Mouse (Mus musculus): ENCODE data around the gene Pold1. TPM values are rescaled to one million over a fixed set of nuclear protein-coding genes. Genes with fewer than 3 reads are reported as not detected.

Pold1 gene
- total and polyA plus RNA-seq, 2 experiments: 2.4 to 6.5 TPM

- 3% methylated on average over 32 of the region's 32 CpGs for WGBS
- Histone ChIP-seq H3K79me2 (ENCODE audit: control insufficient read depth, insufficient read depth, low read length) (no peaks in the 10 kb centered on the region), H3K9ac (ENCODE audit: low read depth, low read length) (peak overlapping the region; percentile 82), H3K4me1 (ENCODE audit: control insufficient read depth, insufficient read depth, low read length) (peaks cover 4% of the 10 kb centered on the region; the same call in 1 of the 2 replicates), H3K4me3 (ENCODE audit: insufficient read depth, low read depth, low read length) (peak overlapping the region; percentile 82), H3K36me3 (ENCODE audit: control insufficient read depth, insufficient read depth, low read length) (peaks cover 18% of the 10 kb centered on the region; the same call in 1 of the 2 replicates), H3K27ac (replicated peaks; ENCODE audit: insufficient read depth, low read depth, low read length) (peak overlapping the region; percentile 86), H3K27me3 (ENCODE audit: control insufficient read depth, insufficient read depth, low read length) (no peaks in the 10 kb centered on the region)
- TF ChIP-seq CTCF (IDR thresholded peaks at IDR 0.05; ENCODE audit: low read depth, low read length) (no peak), POLR2A (IDR thresholded peaks at IDR 0.05; ENCODE audit: extremely low read depth, insufficient read depth, low read length) (no peak)
- peak; percentile 19 for DNase-seq (ENCODE audit: extremely low read depth, low read depth, low spot score)
These were observed 4.6 kb upstream of the Pold1 start for GRCm38 (mm10) chr7:44553196-44553764.

GRCm38 (mm10) chr7:44552141-44552908, 3.7 kb upstream of the Pold1 start:
- Histone ChIP-seq H3K27me3 (ENCODE audit: control insufficient read depth, insufficient read depth, low read length) (no peaks in the 10 kb centered on the region), H3K36me3 (ENCODE audit: control insufficient read depth, insufficient read depth, low read length) (peaks cover 18% of the 10 kb centered on the region; the same call in 1 of the 2 replicates), H3K4me1 (ENCODE audit: control insufficient read depth, insufficient read depth, low read length) (peaks cover 4% of the 10 kb centered on the region; the same call in 1 of the 2 replicates), H3K27ac (replicated peaks; ENCODE audit: insufficient read depth, low read depth, low read length) (no peak overlapping the region), H3K9ac (ENCODE audit: low read depth, low read length) (no peak overlapping the region), H3K4me3 (ENCODE audit: insufficient read depth, low read depth, low read length) (no peak overlapping the region), H3K79me2 (ENCODE audit: control insufficient read depth, insufficient read depth, low read length) (no peaks in the 10 kb centered on the region)
- no peak for DNase-seq (ENCODE audit: extremely low read depth, low read depth, low spot score)
- TF ChIP-seq CTCF (IDR thresholded peaks at IDR 0.05; ENCODE audit: low read depth, low read length) (no peak), POLR2A (IDR thresholded peaks at IDR 0.05; ENCODE audit: extremely low read depth, insufficient read depth, low read length) (no peak)
- WGBS: 91% methylated on average over 31 of the region's 31 CpGs

GRCm38 (mm10) chr7:44551731-44552130, 3.1 kb upstream of the Pold1 start:
- no peak for DNase-seq (ENCODE audit: extremely low read depth, low read depth, low spot score)
- Histone ChIP-seq H3K79me2 (ENCODE audit: control insufficient read depth, insufficient read depth, low read length) (no peaks in the 10 kb centered on the region), H3K27ac (replicated peaks; ENCODE audit: insufficient read depth, low read depth, low read length) (no peak overlapping the region), H3K36me3 (ENCODE audit: control insufficient read depth, insufficient read depth, low read length) (peaks cover 18% of the 10 kb centered on the region; the same call in 1 of the 2 replicates), H3K9ac (ENCODE audit: low read depth, low read length) (no peak overlapping the region), H3K4me3 (ENCODE audit: insufficient read depth, low read depth, low read length) (no peak overlapping the region), H3K27me3 (ENCODE audit: control insufficient read depth, insufficient read depth, low read length) (no peaks in the 10 kb centered on the region), H3K4me1 (ENCODE audit: control insufficient read depth, insufficient read depth, low read length) (peaks cover 4% of the 10 kb centered on the region; the same call in 1 of the 2 replicates)
- TF ChIP-seq CTCF (IDR thresholded peaks at IDR 0.05; ENCODE audit: low read depth, low read length) (no peak), POLR2A (IDR thresholded peaks at IDR 0.05; ENCODE audit: extremely low read depth, insufficient read depth, low read length) (no peak)
- 86% methylated on average over 22 of the region's 22 CpGs for WGBS

GRCm38 (mm10) chr7:44551301-44551700, 2.7 kb upstream of the Pold1 start:
- no peaks in the 10 kb centered on the region for H3K27me3 ChIP-seq (ENCODE audit: control insufficient read depth, insufficient read depth, low read length)
- H3K79me2 ChIP-seq (ENCODE audit: control insufficient read depth, insufficient read depth, low read length): no peaks in the 10 kb centered on the region
- 96% methylated on average over 21 of the region's 21 CpGs for WGBS
- no peak overlapping the region for H3K9ac ChIP-seq (ENCODE audit: low read depth, low read length)
- no peak for DNase-seq (ENCODE audit: extremely low read depth, low read depth, low spot score)
- H3K4me3 ChIP-seq (ENCODE audit: insufficient read depth, low read depth, low read length): no peak overlapping the region
- H3K27ac ChIP-seq (replicated peaks; ENCODE audit: insufficient read depth, low read depth, low read length): no peak overlapping the region
- TF ChIP-seq POLR2A (IDR thresholded peaks at IDR 0.05; ENCODE audit: extremely low read depth, insufficient read depth, low read length) (no peak), CTCF (IDR thresholded peaks at IDR 0.05; ENCODE audit: low read depth, low read length) (no peak)
- H3K4me1 ChIP-seq (ENCODE audit: control insufficient read depth, insufficient read depth, low read length): peaks cover 4% of the 10 kb centered on the region; the same call in 1 of the 2 replicates
- H3K36me3 ChIP-seq (ENCODE audit: control insufficient read depth, insufficient read depth, low read length): peaks cover 18% of the 10 kb centered on the region; the same call in 1 of the 2 replicates

GRCm38 (mm10) chr7:44550409-44550678, 1.7 kb upstream of the Pold1 start:
- H3K27me3 ChIP-seq (ENCODE audit: control insufficient read depth, insufficient read depth, low read length): no peaks in the 10 kb centered on the region
- WGBS: 95% methylated on average over 12 of the region's 12 CpGs
- no peak overlapping the region for H3K9ac ChIP-seq (ENCODE audit: low read depth, low read length)
- no peak overlapping the region for H3K27ac ChIP-seq (replicated peaks; ENCODE audit: insufficient read depth, low read depth, low read length)
- H3K4me3 ChIP-seq (ENCODE audit: insufficient read depth, low read depth, low read length): no peak overlapping the region
- H3K4me1 ChIP-seq (ENCODE audit: control insufficient read depth, insufficient read depth, low read length): peaks cover 4% of the 10 kb centered on the region; the same call in 1 of the 2 replicates
- no peak for DNase-seq (ENCODE audit: extremely low read depth, low read depth, low spot score)
- H3K36me3 ChIP-seq (ENCODE audit: control insufficient read depth, insufficient read depth, low read length): peaks cover 18% of the 10 kb centered on the region; the same call in 1 of the 2 replicates
- no peaks in the 10 kb centered on the region for H3K79me2 ChIP-seq (ENCODE audit: control insufficient read depth, insufficient read depth, low read length)
- TF ChIP-seq CTCF (IDR thresholded peaks at IDR 0.05; ENCODE audit: low read depth, low read length) (no peak), POLR2A (IDR thresholded peaks at IDR 0.05; ENCODE audit: extremely low read depth, insufficient read depth, low read length) (no peak)
